Mouse (Mus musculus): ENCODE data around the gene Pole4. TPM values are rescaled to one million over a fixed set of nuclear protein-coding genes. Genes with fewer than 3 reads are reported as not detected.

The Pole4 gene
- 72.0 and 74.3 TPM in 2 replicates for polyA plus RNA-seq (2015; fragmentation: Nextera tagmentation; extraction: Ambion mirVana)

DNA sequence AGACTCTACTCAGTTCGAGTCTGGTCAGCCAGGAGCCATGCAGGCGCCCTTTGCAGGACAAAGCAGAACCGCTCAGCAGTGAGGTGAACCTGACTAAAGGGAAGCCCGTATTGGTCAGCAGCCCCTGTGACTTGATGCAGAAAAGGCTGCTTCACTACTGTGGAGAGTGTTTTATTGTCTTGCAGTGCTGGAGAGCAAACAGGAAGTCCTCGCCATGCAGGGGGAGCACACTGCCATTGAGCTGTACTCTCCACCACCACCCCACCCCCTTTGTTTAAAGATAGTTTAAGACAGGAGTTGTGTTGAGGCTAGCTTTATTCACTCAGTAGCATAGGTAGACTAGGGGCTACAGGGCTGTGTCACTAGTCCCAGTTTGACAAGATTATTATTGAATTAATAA lies at the start of gene Pole4:
Gene Pole4 (minus strand): TSS at position 145 of the 400 bp plus-strand sequence.

Other genes starting within 250 kb of the Pole4 start
- gene Hk2, start 69.1 kb upstream of the Pole4 start, polyA plus RNA-seq (2015; fragmentation: Nextera tagmentation; extraction: Ambion mirVana), result 4.3 and 7.2 TPM in 2 replicates
- gene Sema4f, start 234.4 kb upstream of the Pole4 start, polyA plus RNA-seq (2015; fragmentation: Nextera tagmentation; extraction: Ambion mirVana), result 0.36 and 0.43 TPM in 2 replicates
- 15.5 and 16.1 TPM in 2 replicates for gene M1ap, start 241.5 kb upstream of the Pole4 start, polyA plus RNA-seq (2015; fragmentation: Nextera tagmentation; extraction: Ambion mirVana)